In genomic region chr9:58253805-58254122, GRCm38 (mm10) we compare ENCODE assay signal across 8 mouse cellular contexts. TPM values are rescaled to one million over a fixed set of nuclear protein-coding genes. Genes with fewer than 3 reads are reported as not detected.
DNase-seq lines count a peak whose midpoint lies in the region; ATAC-seq and TF ChIP-seq lines count a peak whose summit lies in the region.
"Not testable (repeated sequence)": the region's sequence is repeated elsewhere in the genome, so short reads cannot be mapped to it uniquely, and the experiment has no call there.
"Had no signal": no experiment of that assay in that cellular context is flagged by ENCODE, and none has a peak within 500 bp of the region (broad histone marks: within the 10 kb centered on the region; RNA-seq: fewer than 3 reads in every experiment).

No protein-coding gene starts in this region.

- H3K27me3 ChIP-seq in cerebellum, adult 2 months (ENCODE audit: control insufficient read depth, insufficient read depth, low read length); forebrain, embryonic 13.5 days; heart, embryonic 16.5 days (ENCODE audit: control insufficient read depth, insufficient read depth, low read length); intestine, postnatal 0 days (replicated peaks; ENCODE audit: control insufficient read depth, insufficient read depth, low read length); limb, embryonic 15.5 days; lung, postnatal 0 days (replicated peaks; ENCODE audit: insufficient read depth, low read length); neural tube, embryonic 12.5 days (replicated peaks): not testable (repeated sequence)

- TF ChIP-seq POLR2A in cerebellum, adult 2 months (IDR thresholded peaks at IDR 0.05; ENCODE audit: borderline replicate concordance, insufficient read depth, low read length): not testable (repeated sequence)

- H3K4me3 ChIP-seq in cerebellum, adult 2 months (replicated peaks; ENCODE audit: insufficient read depth, low read depth, low read length): peak overlapping the region; percentile 68
- H3K4me3 ChIP-seq in forebrain, embryonic 13.5 days: peak overlapping the region; percentile 80
- H3K4me3 ChIP-seq in heart, embryonic 16.5 days (ENCODE audit: low read length): peak overlapping the region; percentile 94
- peak overlapping the region; percentile 70 for H3K4me3 ChIP-seq in intestine, postnatal 0 days (ENCODE audit: low read depth, low read length)
- H3K4me3 ChIP-seq in limb, embryonic 15.5 days: peak overlapping the region; percentile 83
- H3K4me3 ChIP-seq in lung, postnatal 0 days (ENCODE audit: low read depth, low read length): peak overlapping the region; percentile 72
- H3K4me3 ChIP-seq in neural tube, embryonic 12.5 days: peak overlapping the region; percentile 78

- peaks cover 30% of the 10 kb centered on the region for H3K36me3 ChIP-seq in forebrain, embryonic 13.5 days (ENCODE audit: poor library complexity, severe bottlenecking)
- not testable (repeated sequence) for H3K36me3 ChIP-seq in heart, embryonic 16.5 days (ENCODE audit: control insufficient read depth, insufficient read depth); lung, postnatal 0 days (ENCODE audit: insufficient read depth, low read length)
- peaks cover 16% of the 10 kb centered on the region; the same call in 1 of the 2 replicates for H3K36me3 ChIP-seq in intestine, postnatal 0 days (ENCODE audit: control insufficient read depth, insufficient read depth)
- peaks cover 34% of the 10 kb centered on the region for H3K36me3 ChIP-seq in limb, embryonic 15.5 days
- H3K36me3 ChIP-seq in neural tube, embryonic 12.5 days: peaks cover 29% of the 10 kb centered on the region

- ATAC-seq in forebrain, embryonic 13.5 days; heart, embryonic 16.5 days (replicated peaks; ENCODE audit: extremely low read depth, insufficient read depth, low FRiP score); intestine, postnatal 0 days; limb, embryonic 15.5 days (ENCODE audit: insufficient number of reproducible peaks, low FRiP score, low TSS enrichment, low read depth); lung, postnatal 0 days; neural tube, embryonic 12.5 days (ENCODE audit: low FRiP score, low read depth): not testable (repeated sequence)

- not testable (repeated sequence) for TF ChIP-seq CTCF in cerebellum, adult 2 months (IDR thresholded peaks at IDR 0.05; ENCODE audit: borderline replicate concordance, insufficient read depth, low read depth, low read length); intestine, postnatal 0 days (IDR thresholded peaks at IDR 0.05; ENCODE audit: low read depth); lung, postnatal 0 days (IDR thresholded peaks at IDR 0.05)

- not testable (repeated sequence) for H3K9me3 ChIP-seq in forebrain, embryonic 13.5 days (replicated peaks); heart, embryonic 16.5 days (replicated peaks; ENCODE audit: control insufficient read depth, low read length); intestine, postnatal 0 days (ENCODE audit: control insufficient read depth); limb, embryonic 15.5 days; lung, postnatal 0 days (ENCODE audit: low read length); neural tube, embryonic 12.5 days

- peak overlapping the region; percentile 84 for H3K4me2 ChIP-seq in forebrain, embryonic 13.5 days
- H3K4me2 ChIP-seq in heart, embryonic 16.5 days (ENCODE audit: low read depth, low read length): peak overlapping the region; percentile 90
- peak overlapping the region; percentile 90 for H3K4me2 ChIP-seq in intestine, postnatal 0 days (replicated peaks; ENCODE audit: low read depth)
- peak overlapping the region; percentile 68 for H3K4me2 ChIP-seq in limb, embryonic 15.5 days
- peak overlapping the region; percentile 70 for H3K4me2 ChIP-seq in lung, postnatal 0 days (replicated peaks; ENCODE audit: low read depth, low read length)
- peak overlapping the region; percentile 66 for H3K4me2 ChIP-seq in neural tube, embryonic 12.5 days (replicated peaks)

- peak overlapping the region; percentile 86 for H3K9ac ChIP-seq in forebrain, embryonic 13.5 days
- H3K9ac ChIP-seq in heart, embryonic 16.5 days (ENCODE audit: low read length): peak overlapping the region; percentile 93
- peak overlapping the region; percentile 58 for H3K9ac ChIP-seq in intestine, postnatal 0 days (ENCODE audit: low read depth, low read length)
- H3K9ac ChIP-seq in limb, embryonic 15.5 days: peak overlapping the region; percentile 65; the same call in 1 of the 2 replicates
- H3K9ac ChIP-seq in lung, postnatal 0 days (replicated peaks; ENCODE audit: low read depth): peak overlapping the region; percentile 52
- H3K9ac ChIP-seq in neural tube, embryonic 12.5 days: peak overlapping the region; percentile 79

- H3K4me1 ChIP-seq in cerebellum, adult 2 months (ENCODE audit: control insufficient read depth, insufficient read depth, low read length): peaks cover 10% of the 10 kb centered on the region
- peaks cover 33% of the 10 kb centered on the region for H3K4me1 ChIP-seq in forebrain, embryonic 13.5 days
- peaks cover 17% of the 10 kb centered on the region for H3K4me1 ChIP-seq in heart, embryonic 16.5 days (ENCODE audit: control insufficient read depth, insufficient read depth, low read length)
- not testable (repeated sequence) for H3K4me1 ChIP-seq in intestine, postnatal 0 days (replicated peaks; ENCODE audit: control insufficient read depth, insufficient read depth, low read length); lung, postnatal 0 days (ENCODE audit: insufficient read depth, low read depth, low read length); neural tube, embryonic 12.5 days
- peaks cover 19% of the 10 kb centered on the region for H3K4me1 ChIP-seq in limb, embryonic 15.5 days

- DNase-seq in cerebellum, adult 2 months; lung, postnatal 0 days (ENCODE audit: low spot score): not testable (repeated sequence)

- H3K27ac ChIP-seq in cerebellum, adult 2 months (ENCODE audit: insufficient read depth, low read length); intestine, postnatal 0 days (ENCODE audit: low read depth, low read length); neural tube, embryonic 12.5 days: not testable (repeated sequence)
- peak overlapping the region; percentile 44 for H3K27ac ChIP-seq in forebrain, embryonic 13.5 days
- H3K27ac ChIP-seq in heart, embryonic 16.5 days (ENCODE audit: low read length): peak overlapping the region; percentile 86
- peak overlapping the region; percentile 76; the same call in 1 of the 2 replicates for H3K27ac ChIP-seq in limb, embryonic 15.5 days
- 0 out of 2 replicates have a peak overlapping the region, but pooled peaks have one; percentile 76 for H3K27ac ChIP-seq in lung, postnatal 0 days (ENCODE audit: low read length)

- WGBS in cerebellum, adult 2 months: 61% methylated on average over 5 of the region's 5 CpGs
- WGBS in forebrain, embryonic 13.5 days: 73% methylated on average over 5 of the region's 5 CpGs
- 58% methylated on average over 5 of the region's 5 CpGs for WGBS in heart, embryonic 16.5 days
- 60% methylated on average over 5 of the region's 5 CpGs for WGBS in intestine, postnatal 0 days
- WGBS in limb, embryonic 15.5 days: 66% methylated on average over 5 of the region's 5 CpGs
- WGBS in lung, postnatal 0 days: 57% methylated on average over 5 of the region's 5 CpGs
- 76% methylated on average over 5 of the region's 5 CpGs for WGBS in neural tube, embryonic 12.5 days

- not testable (repeated sequence) for TF ChIP-seq EP300 in lung, postnatal 0 days (IDR thresholded peaks at IDR 0.05)

RNA-seq across cellular contexts. Expression of gene Stoml1, which starts 0.8 kb away (rescaled TPM):
- 98.3 and 99.1 TPM in 2 replicates for polyA plus RNA-seq in cerebellum, adult 2 months (2012; rRNA removed)
- 71.6 and 77.9 TPM in 2 replicates for polyA plus RNA-seq in forebrain, embryonic 13.5 days (2015; fragmentation: Nextera tagmentation; extraction: Ambion mirVana)
- 28.2 and 28.3 TPM in 2 replicates for polyA plus RNA-seq in heart, embryonic 16.5 days (2015; fragmentation: Nextera tagmentation; extraction: Ambion mirVana)
- polyA plus RNA-seq in intestine, postnatal 0 days (2015; fragmentation: Nextera tagmentation; extraction: Ambion mirVana): 15.0 and 15.9 TPM in 2 replicates
- polyA plus RNA-seq in limb, embryonic 15.5 days (2015; fragmentation: Nextera tagmentation; extraction: Ambion mirVana): 34.2 and 35.5 TPM in 2 replicates
- polyA plus RNA-seq in lung, postnatal 0 days (2015; fragmentation: Nextera tagmentation; extraction: Ambion mirVana): 30.8 and 34.3 TPM in 2 replicates
- 62.6 and 71.5 TPM in 2 replicates for polyA plus RNA-seq in neural tube, embryonic 12.5 days (2016; fragmentation: Nextera tagmentation; extraction: Ambion mirVana)

RNA-seq across cellular contexts. Expression of gene Pml, which starts 4.2 kb away (rescaled TPM):
- polyA plus RNA-seq in cerebellum, adult 2 months (2012; rRNA removed): 9.9 and 12.2 TPM in 2 replicates
- 7.1 and 8.3 TPM in 2 replicates for polyA plus RNA-seq in forebrain, embryonic 13.5 days (2015; fragmentation: Nextera tagmentation; extraction: Ambion mirVana)
- 11.7 and 13.8 TPM in 2 replicates for polyA plus RNA-seq in heart, embryonic 16.5 days (2015; fragmentation: Nextera tagmentation; extraction: Ambion mirVana)
- polyA plus RNA-seq in intestine, postnatal 0 days (2015; fragmentation: Nextera tagmentation; extraction: Ambion mirVana): 5.3 and 7.1 TPM in 2 replicates
- polyA plus RNA-seq in limb, embryonic 15.5 days (2015; fragmentation: Nextera tagmentation; extraction: Ambion mirVana): 15.7 and 16.4 TPM in 2 replicates
- 6.4 and 6.8 TPM in 2 replicates for polyA plus RNA-seq in lung, postnatal 0 days (2015; fragmentation: Nextera tagmentation; extraction: Ambion mirVana)
- 5.6 and 8.2 TPM in 2 replicates for polyA plus RNA-seq in neural tube, embryonic 12.5 days (2016; fragmentation: Nextera tagmentation; extraction: Ambion mirVana)

RNA-seq across cellular contexts. Expression of gene Islr2, which starts 49.6 kb away (rescaled TPM):
- polyA plus RNA-seq in cerebellum, adult 2 months (2012; rRNA removed): 1.1 and 1.6 TPM in 2 replicates
- 50.1 and 56.9 TPM in 2 replicates for polyA plus RNA-seq in forebrain, embryonic 13.5 days (2015; fragmentation: Nextera tagmentation; extraction: Ambion mirVana)
- 0.07 and 0.22 TPM in 2 replicates for polyA plus RNA-seq in heart, embryonic 16.5 days (2015; fragmentation: Nextera tagmentation; extraction: Ambion mirVana)
- polyA plus RNA-seq in intestine, postnatal 0 days (2015; fragmentation: Nextera tagmentation; extraction: Ambion mirVana): 0.27 and 0.35 TPM in 2 replicates
- polyA plus RNA-seq in limb, embryonic 15.5 days (2015; fragmentation: Nextera tagmentation; extraction: Ambion mirVana): 0.55 and 1.5 TPM in 2 replicates
- not detected in 2 replicates for polyA plus RNA-seq in lung, postnatal 0 days (2015; fragmentation: Nextera tagmentation; extraction: Ambion mirVana)
- 13.8 and 15.4 TPM in 2 replicates for polyA plus RNA-seq in neural tube, embryonic 12.5 days (2016; fragmentation: Nextera tagmentation; extraction: Ambion mirVana)
- polyA plus RNA-seq: activated CD4-positive, CD25-positive, alpha-beta regulatory T cell, adult 4 months had no signal

RNA-seq across cellular contexts. Expression of gene Islr, which starts 49.7 kb away (rescaled TPM):
- polyA plus RNA-seq in cerebellum, adult 2 months (2012; rRNA removed): 6.4 and 12.2 TPM in 2 replicates
- polyA plus RNA-seq in forebrain, embryonic 13.5 days (2015; fragmentation: Nextera tagmentation; extraction: Ambion mirVana): 10.0 and 11.2 TPM in 2 replicates
- 27.5 and 27.7 TPM in 2 replicates for polyA plus RNA-seq in heart, embryonic 16.5 days (2015; fragmentation: Nextera tagmentation; extraction: Ambion mirVana)
- polyA plus RNA-seq in intestine, postnatal 0 days (2015; fragmentation: Nextera tagmentation; extraction: Ambion mirVana): 26.9 and 29.6 TPM in 2 replicates
- 216 and 254 TPM in 2 replicates for polyA plus RNA-seq in limb, embryonic 15.5 days (2015; fragmentation: Nextera tagmentation; extraction: Ambion mirVana)
- 21.6 and 28.5 TPM in 2 replicates for polyA plus RNA-seq in lung, postnatal 0 days (2015; fragmentation: Nextera tagmentation; extraction: Ambion mirVana)
- 48.7 and 51.6 TPM in 2 replicates for polyA plus RNA-seq in neural tube, embryonic 12.5 days (2016; fragmentation: Nextera tagmentation; extraction: Ambion mirVana)

RNA-seq across cellular contexts. Expression of gene Loxl1, which starts 59.2 kb away (rescaled TPM):
- 2.3 and 2.7 TPM in 2 replicates for polyA plus RNA-seq in cerebellum, adult 2 months (2012; rRNA removed)
- polyA plus RNA-seq in forebrain, embryonic 13.5 days (2015; fragmentation: Nextera tagmentation; extraction: Ambion mirVana): 5.0 and 5.8 TPM in 2 replicates
- polyA plus RNA-seq in heart, embryonic 16.5 days (2015; fragmentation: Nextera tagmentation; extraction: Ambion mirVana): 47.0 and 48.6 TPM in 2 replicates
- 21.6 and 23.8 TPM in 2 replicates for polyA plus RNA-seq in intestine, postnatal 0 days (2015; fragmentation: Nextera tagmentation; extraction: Ambion mirVana)
- polyA plus RNA-seq in limb, embryonic 15.5 days (2015; fragmentation: Nextera tagmentation; extraction: Ambion mirVana): 92.6 and 110 TPM in 2 replicates
- polyA plus RNA-seq in lung, postnatal 0 days (2015; fragmentation: Nextera tagmentation; extraction: Ambion mirVana): 121 and 122 TPM in 2 replicates
- 13.5 and 14.7 TPM in 2 replicates for polyA plus RNA-seq in neural tube, embryonic 12.5 days (2016; fragmentation: Nextera tagmentation; extraction: Ambion mirVana)
- polyA plus RNA-seq: activated CD4-positive, CD25-positive, alpha-beta regulatory T cell, adult 4 months had no signal
